Mouse (Mus musculus): ENCODE data around the gene Plce1.

- no peak for TF ChIP-seq POLR2A (IDR thresholded peaks at IDR 0.05; ENCODE audit: low read depth, low read length)
- TF ChIP-seq CTCF (conservative IDR thresholded peaks at IDR 0.05; ENCODE audit: insufficient read depth, insufficient read length, low read depth, low read length): no peak
These were observed 106.7 kb downstream of the Plce1 start for GRCm38 (mm10) chr19:38587559-38587958.

Data from kidney, adult 2 months (tissue).